Mouse (Mus musculus): ENCODE measurements around the gene Olfr1395.
A peak's percentile ranks its signal among the peaks of the same experiment; 100 is the strongest.
"Not testable (repeated sequence)": the region's sequence is repeated elsewhere in the genome, so short reads cannot be mapped to it uniquely, and the experiment has no call there.

Gene Olfr1395

DNA sequence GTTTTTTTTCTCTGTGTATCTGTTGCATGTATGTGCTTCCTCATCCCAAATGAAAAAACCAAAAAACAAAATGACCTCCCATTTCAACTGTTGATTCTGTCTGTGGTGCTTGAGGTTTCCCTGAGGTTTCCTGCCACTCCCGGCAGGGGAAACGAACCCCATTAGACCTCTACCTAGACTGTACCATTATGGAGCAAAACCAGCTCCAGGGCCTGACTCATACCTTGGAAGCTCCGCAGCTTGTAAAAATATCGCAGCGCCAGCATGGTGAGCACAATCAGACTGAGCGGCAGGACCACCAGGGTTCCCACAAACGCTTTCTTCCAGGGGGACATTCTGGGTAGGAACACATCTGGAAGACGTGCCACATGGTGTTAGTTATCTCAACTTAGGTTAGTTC is 33.3 kb downstream of the Olfr1395 start:
- no peak for DNase-seq (ENCODE audit: low spot score)

DNA sequence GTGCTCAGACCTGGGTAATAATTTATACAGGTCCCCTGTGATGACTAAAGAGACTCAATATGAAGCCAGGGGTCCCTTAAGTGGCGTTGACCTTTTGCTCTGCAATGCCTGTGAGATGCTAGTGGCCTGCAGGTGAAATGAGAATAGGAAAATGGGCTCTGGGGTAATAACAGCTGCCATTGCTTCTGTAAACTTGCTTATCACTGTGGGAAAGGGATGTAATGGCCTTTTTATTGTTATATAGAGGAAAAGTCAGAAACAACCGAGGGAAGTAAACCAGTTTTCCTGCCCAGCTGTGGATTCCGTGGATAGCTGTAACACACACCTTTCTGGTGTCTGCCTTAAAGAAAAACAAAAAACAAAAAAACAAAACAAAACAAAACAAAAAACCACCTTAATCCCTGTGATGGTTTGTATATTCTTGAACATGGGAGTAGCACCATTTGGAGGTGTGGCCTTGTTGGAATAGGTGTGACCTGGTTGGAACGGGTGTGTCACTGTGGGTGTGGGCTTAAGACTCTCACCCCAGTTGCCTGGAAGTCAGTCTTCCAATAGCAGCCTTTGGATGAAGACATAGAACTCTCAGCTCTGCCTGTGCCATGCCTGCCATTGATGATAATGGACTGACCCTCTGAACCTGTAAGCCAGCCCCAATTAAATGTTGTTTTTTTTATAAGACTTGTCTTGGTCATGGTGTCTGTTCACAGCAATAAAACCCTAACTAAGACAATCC is 34.1 kb downstream of the Olfr1395 start:
- not testable (repeated sequence) for DNase-seq (ENCODE audit: low spot score)

DNA sequence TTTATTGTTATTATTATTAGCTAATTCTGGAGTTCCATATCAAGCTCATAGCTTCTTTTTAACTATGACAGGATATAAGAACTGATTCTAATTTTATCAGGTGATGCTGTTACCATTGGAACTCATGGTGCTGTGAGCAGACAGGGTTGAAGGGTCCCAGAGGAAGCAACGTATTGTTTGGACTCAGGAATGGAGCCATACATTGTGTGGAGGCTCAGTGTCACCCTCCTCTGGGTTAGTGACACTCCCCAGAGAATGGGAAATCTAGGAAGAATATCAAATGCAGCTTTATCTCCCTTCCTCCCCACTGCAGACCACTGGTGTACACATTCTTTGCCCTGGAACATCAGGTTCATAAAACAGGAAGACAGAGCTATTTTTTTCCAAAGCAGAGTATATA is 41.1 kb downstream of the Olfr1395 start:
- DNase-seq (ENCODE audit: low spot score) = no peak

DNA sequence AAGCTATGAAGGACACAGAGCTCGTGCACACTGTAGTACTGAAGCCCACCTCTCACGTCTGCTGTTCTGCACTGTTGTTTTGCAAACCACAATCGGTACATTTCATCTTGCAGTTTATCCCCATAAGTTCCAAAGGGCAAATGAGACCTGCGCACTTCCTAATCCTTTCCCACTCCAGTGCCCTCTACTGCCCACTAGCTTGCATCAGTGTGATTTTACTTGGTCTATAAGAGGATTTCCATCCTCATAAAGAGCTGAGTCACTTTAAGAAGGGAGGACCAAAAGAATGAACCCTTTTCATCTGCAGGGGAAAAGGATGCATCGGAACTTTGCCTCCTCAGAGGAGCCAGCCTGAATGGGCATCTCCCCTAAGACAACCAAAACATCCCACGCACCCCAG is 44.4 kb downstream of the Olfr1395 start:
- no peak for DNase-seq (ENCODE audit: low spot score)

DNA sequence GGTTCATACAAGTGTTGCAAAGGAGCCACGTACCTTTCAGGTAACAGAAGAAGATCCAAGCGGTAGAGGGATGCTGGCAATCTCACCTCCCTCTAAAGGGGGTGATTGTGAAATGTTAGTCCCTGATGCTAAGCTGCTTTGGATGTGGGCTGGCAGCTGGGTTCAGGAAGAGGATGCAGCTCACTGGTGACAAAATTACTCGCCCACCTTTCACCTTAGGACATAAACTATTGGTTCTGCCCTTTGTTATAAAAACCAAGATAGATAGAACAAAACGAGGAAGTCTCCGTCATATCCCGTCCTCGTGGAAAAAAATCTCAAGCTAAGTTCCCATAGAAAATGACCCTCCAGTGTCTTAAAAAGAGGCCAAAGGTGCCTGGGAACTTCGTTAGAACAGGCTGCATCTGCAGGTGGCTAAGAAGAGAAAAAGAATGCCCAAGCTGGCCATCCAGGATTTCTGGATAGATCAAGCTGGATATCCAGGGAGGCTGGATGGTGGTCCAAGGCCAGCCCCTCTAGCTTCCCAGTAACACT is 44.9 kb downstream of the Olfr1395 start, which contains the start of gene Btnl9:
TSS of gene Btnl9 (minus strand) at position 205 of the 534 bp plus-strand sequence.
- DNase-seq (ENCODE audit: low spot score) = no peak

DNA sequence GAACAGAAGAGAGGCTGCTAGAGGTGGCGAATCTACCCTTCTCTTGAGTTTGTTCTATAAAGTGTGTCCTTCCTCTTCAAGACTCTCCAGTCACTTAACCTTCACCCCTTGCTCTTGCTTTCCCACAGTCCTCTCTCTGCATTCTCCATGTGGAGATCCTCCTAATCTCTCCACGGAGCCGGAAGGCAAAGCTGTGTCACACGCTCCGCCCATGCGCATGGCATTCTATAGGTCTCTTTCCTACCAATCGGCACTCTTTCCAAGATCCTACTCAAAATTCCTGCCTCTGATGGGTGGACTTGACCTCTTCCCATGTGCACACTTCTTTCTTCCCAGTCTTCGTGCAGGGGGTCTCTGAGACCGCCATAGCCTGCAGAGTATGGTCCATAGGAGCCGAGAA is 45.6 kb downstream of the Olfr1395 start:
- DNase-seq (ENCODE audit: low spot score) = no peak

DNA sequence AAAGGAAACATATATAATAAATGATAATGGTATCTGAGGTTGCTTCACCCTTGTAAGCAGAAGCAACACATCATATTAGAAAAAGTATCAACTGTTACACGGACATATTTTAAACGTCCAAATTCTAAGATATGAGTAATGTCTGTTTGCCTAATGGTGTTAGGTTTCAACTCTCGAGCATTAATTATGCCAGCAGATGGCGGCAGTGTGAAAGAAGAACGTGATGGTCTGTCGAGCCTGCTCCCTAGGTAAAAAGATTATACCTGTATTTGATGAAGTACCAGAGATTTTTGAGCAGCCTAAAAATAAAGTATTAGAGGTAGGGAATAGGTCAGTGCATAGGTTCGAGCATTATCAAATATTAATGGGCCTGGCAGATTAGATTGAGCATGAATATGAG is 47.7 kb downstream of the Olfr1395 start:
- peak; percentile 20 for DNase-seq (ENCODE audit: low spot score)

DNA sequence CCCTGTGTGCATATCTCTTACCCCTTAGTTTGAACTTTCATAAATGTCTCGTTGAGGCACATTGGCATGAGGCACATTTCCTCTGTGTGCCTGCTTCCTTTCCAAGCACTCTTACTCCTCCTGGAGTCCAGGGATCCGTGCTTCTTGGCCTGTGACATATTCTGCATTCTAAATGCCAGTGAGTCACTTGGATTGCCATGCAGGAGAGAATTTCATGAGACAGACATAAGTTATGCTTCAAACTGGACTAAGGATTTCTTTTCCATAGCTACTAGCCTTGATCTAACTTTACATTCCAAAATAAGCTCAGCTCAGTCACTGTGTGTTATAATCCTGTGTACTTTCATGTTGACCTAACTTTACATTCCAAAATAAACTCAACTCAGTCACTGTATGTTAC is 49.0 kb downstream of the Olfr1395 start:
- DNase-seq (ENCODE audit: low spot score) = no peak

DNA sequence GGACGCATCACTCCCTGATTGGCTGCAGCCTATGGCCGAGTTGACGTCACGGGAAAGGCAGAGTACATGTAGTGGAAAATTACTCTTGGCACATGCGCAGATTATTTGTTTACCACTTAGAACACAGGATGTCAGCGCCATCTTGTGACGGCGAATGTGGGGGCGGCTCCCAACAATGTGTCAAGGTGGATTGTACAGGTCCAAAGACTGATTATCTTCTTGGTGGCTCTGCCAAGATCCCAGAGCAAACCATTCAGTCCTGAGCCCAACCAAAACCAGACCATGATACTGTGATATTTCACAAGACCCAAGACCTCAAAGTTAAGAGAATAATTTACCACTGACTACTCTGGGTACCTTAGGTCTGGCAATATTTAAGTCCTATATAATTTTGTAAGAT is 52.7 kb downstream of the Olfr1395 start:
- not testable (repeated sequence) for DNase-seq (ENCODE audit: low spot score)

DNA sequence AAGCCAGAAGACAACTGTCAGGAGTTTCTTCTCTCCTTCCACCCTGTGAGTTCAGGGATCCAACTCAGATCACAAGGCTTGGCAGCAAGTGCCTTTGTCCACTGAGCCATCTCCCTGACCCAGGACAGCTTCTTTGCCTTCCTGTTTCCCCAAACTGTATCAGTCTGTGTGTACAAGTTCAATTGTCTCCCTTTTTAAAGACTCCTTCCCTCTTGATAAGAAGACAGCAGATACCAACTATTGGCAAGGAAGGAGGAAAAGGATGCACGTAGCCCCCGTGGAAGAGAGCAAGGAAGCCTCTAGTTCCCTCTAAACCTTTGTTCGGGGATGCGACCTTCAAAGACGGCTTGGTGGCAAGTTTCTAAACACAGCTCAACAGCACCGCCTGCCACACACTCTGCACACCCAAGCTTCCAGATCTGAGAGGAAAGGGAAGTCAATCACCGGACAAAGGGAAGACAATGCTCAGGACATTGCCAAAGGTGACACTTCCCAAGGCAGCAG is 53.8 kb downstream of the Olfr1395 start:
- DNase-seq (ENCODE audit: low spot score) = no peak
